Mouse (Mus musculus) heart, embryonic 11.5 days (tissue): ENCODE data around the gene Rgs11. TPM values are rescaled to one million over a fixed set of nuclear protein-coding genes. Genes with fewer than 3 reads are reported as not detected.

ENCODE experiments used
- ATAC-seq: fragments of 200-750 bp; cut with Nextera tagmentation; replicated peaks from 2 replicates; pipeline ENCODE4 v1.8.0; 2017; ENCODE audit warnings: moderate library complexity; ENCODE audit not compliant: insufficient number of reproducible peaks, low FRiP score, low TSS enrichment
- H3K27ac ChIP-seq: fragments of 300-500 bp; sonication (generic); 2 replicates; pipeline ENCODE4 v1.5.1; 2014; ENCODE audit warnings: mild to moderate bottlenecking, low read depth, low read length
- H3K27me3 ChIP-seq: fragments of 300-500 bp; sonication (generic); 2 replicates; pipeline ENCODE4 v1.6.1; 2014; ENCODE audit warnings: mild to moderate bottlenecking, low read length, mixed read lengths; ENCODE audit not compliant: control insufficient read depth, insufficient read depth
- H3K36me3 ChIP-seq: fragments of 300-500 bp; sonication (generic); 2 replicates; pipeline ENCODE4 v1.6.1; 2014; ENCODE audit warnings: mild to moderate bottlenecking, low read length, moderate library complexity, mixed read lengths; ENCODE audit not compliant: control insufficient read depth, insufficient read depth
- H3K4me1 ChIP-seq: fragments of 300-500 bp; sonication (generic); 2 replicates; pipeline ENCODE4 v1.6.1; 2014; ENCODE audit warnings: low read length; ENCODE audit not compliant: control insufficient read depth, insufficient read depth
- H3K4me2 ChIP-seq: fragments of 300-500 bp; sonication (generic); 2 replicates; pipeline ENCODE4 v1.6.1; 2014; ENCODE audit warnings: mild to moderate bottlenecking, moderate library complexity
- H3K4me3 ChIP-seq: fragments of 300-500 bp; sonication (generic); 2 replicates; pipeline ENCODE4 v1.5.1; 2014; ENCODE audit warnings: low read depth, low read length
- H3K9ac ChIP-seq: fragments of 300-500 bp; sonication (generic); 2 replicates; pipeline ENCODE4 v1.6.1; 2014; ENCODE audit warnings: mild to moderate bottlenecking, low read depth, low read length, moderate library complexity
- H3K9me3 ChIP-seq: fragments of 300-500 bp; sonication (generic); replicated peaks from 2 replicates; pipeline ENCODE4 v1.6.1; 2016; ENCODE audit warnings: low read length; ENCODE audit not compliant: control insufficient read depth
- WGBS: fragments of 180-500 bp; shearing (Covaris S2); extraction: QIAGEN DNeasy Blood & Tissue Kit; methylation state at CpG from one replicate; pipeline ENCODE4 v1.1.7; 2014; ENCODE audit not compliant: insufficient replicate concordance; 5-methylcytosine and 5-hydroxymethylcytosine counted together
- polyA plus RNA-seq: library from polyadenylated mRNA; unstranded; fragments of >200 nt; fragmentation: Nextera tagmentation; extraction: Ambion mirVana; gene quantifications from 2 replicates; pipeline ENCODE4 v1.2.1, GENCODE M21; 2014

Rgs11 gene
- polyA plus RNA-seq, 1 experiment from 2014 or later = 5.8 TPM

GRCm38 (mm10) chr17:26237667-26238066 is 34.9 kb downstream of the Rgs11 start:
- no peaks in the 10 kb centered on the region for H3K36me3 ChIP-seq
- no peak overlapping the region for H3K4me3 ChIP-seq
- no peaks in the 10 kb centered on the region for H3K9me3 ChIP-seq
- ATAC-seq = no peak
- no peak overlapping the region for H3K4me2 ChIP-seq
- H3K27ac ChIP-seq = no peak overlapping the region
- no peaks in the 10 kb centered on the region for H3K27me3 ChIP-seq
- peaks cover 9% of the 10 kb centered on the region; the same call in 1 of the 2 replicates for H3K4me1 ChIP-seq
- no peak overlapping the region for H3K9ac ChIP-seq
- WGBS = 76% methylated on average over 10 of the region's 10 CpGs

- WGBS = 61% methylated on average over 2 of the region's 2 CpGs
- no peak overlapping the region for H3K9ac ChIP-seq
- H3K4me2 ChIP-seq = no peak overlapping the region
- H3K36me3 ChIP-seq = no peaks in the 10 kb centered on the region
- H3K27ac ChIP-seq = no peak overlapping the region
- peaks cover 15% of the 10 kb centered on the region for H3K4me1 ChIP-seq
- no peak overlapping the region for H3K4me3 ChIP-seq
- no peak for ATAC-seq
- H3K9me3 ChIP-seq = no peaks in the 10 kb centered on the region
- no peaks in the 10 kb centered on the region for H3K27me3 ChIP-seq
These were observed 36.8 kb downstream of the Rgs11 start for GRCm38 (mm10) chr17:26239551-26239950.

DNA sequence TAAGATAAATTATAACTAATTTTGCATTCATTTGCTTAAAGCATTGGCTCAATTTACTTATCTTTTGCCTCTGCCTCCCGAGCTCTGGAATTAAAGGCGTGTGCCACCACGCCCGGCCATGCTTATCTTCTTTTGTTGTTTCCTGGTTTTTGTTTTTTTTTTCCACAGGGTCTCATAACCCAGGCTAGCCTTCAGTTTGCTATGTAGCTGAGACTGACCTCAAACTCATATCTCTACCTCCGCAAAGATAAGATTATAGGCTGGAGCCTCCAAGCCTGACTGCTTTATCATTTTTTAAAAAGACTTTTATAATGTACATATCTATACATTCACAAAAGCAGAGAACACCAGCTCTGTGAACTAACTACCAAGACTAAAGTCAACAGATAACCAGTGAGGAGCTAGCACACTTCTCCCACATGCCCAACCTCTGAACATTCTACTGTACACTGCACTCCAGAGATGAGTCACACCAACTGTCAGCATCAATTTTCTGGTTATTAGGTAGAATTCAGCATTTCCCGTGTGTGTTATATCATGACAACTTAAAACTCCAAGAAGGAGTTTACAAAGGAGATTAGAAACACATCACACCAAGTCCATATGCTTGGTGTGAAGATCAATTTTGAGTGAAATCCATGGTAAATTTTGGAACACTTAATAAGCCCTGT is 37.5 kb downstream of the Rgs11 start:
- Histone ChIP-seq H3K36me3 (no peaks in the 10 kb centered on the region), H3K27ac (no peak overlapping the region), H3K4me1 (peaks cover 15% of the 10 kb centered on the region), H3K27me3 (no peaks in the 10 kb centered on the region), H3K4me3 (no peak overlapping the region), H3K9ac (no peak overlapping the region), H3K9me3 (no peaks in the 10 kb centered on the region), H3K4me2 (no peak overlapping the region)
- WGBS = 43% methylated on average over 6 of the region's 6 CpGs
- no peak for ATAC-seq

- WGBS = 74% methylated on average over 6 of the region's 6 CpGs
- Histone ChIP-seq H3K4me1 (peaks cover 15% of the 10 kb centered on the region), H3K4me3 (no peak overlapping the region), H3K27ac (no peak overlapping the region), H3K27me3 (no peaks in the 10 kb centered on the region), H3K9me3 (no peaks in the 10 kb centered on the region), H3K9ac (no peak overlapping the region), H3K4me2 (no peak overlapping the region), H3K36me3 (no peaks in the 10 kb centered on the region)
- no peak for ATAC-seq
These were observed 38.2 kb downstream of the Rgs11 start for GRCm38 (mm10) chr17:26240990-26241389.

GRCm38 (mm10) chr17:26243471-26244100 is 40.8 kb downstream of the Rgs11 start:
- H3K27me3 ChIP-seq = no peaks in the 10 kb centered on the region
- peak; percentile 76 for ATAC-seq
- WGBS = under 1% methylated on average over 32 of the region's 32 CpGs

GRCm38 (mm10) chr17:26244101-26244841 is 41.5 kb downstream of the Rgs11 start, which contains the start of gene Fam234a:
Gene Fam234a (minus strand): TSS chr17:26244242.
- 6% methylated on average over 33 of the region's 33 CpGs for WGBS
- Histone ChIP-seq H3K9ac (peak within 1 kb of the TSS; percentile 79), H3K4me2 (peak within 1 kb of the TSS; percentile 91), H3K27ac (peak within 1 kb of the TSS; percentile 70), H3K27me3 (no peaks in the 10 kb centered on the region), H3K4me3 (peak within 1 kb of the TSS; percentile 68), H3K9me3 (no peaks in the 10 kb centered on the region), H3K4me1 (peaks cover 15% of the 10 kb centered on the region), H3K36me3 (no peaks in the 10 kb centered on the region)
- peak; percentile 98 for ATAC-seq

More at GRCm38 (mm10) chr17:26243471-26244100, 40.8 kb downstream of the Rgs11 start:
- H3K4me2 ChIP-seq = peak overlapping the region; percentile 91
- no peaks in the 10 kb centered on the region for H3K9me3 ChIP-seq
- peak overlapping the region; percentile 70 for H3K27ac ChIP-seq
- peak overlapping the region; percentile 68 for H3K4me3 ChIP-seq
- peaks cover 15% of the 10 kb centered on the region for H3K4me1 ChIP-seq
- no peaks in the 10 kb centered on the region for H3K36me3 ChIP-seq
- peak overlapping the region; percentile 79 for H3K9ac ChIP-seq

GRCm38 (mm10) chr17:26251886-26252538 is 49.3 kb downstream of the Rgs11 start:
- H3K36me3 ChIP-seq = 0 out of 2 replicates have a peak, but pooled peaks cover 2% of the 10 kb centered on the region
- H3K27me3 ChIP-seq = no peaks in the 10 kb centered on the region
- WGBS = 53% methylated on average over 4 of the region's 4 CpGs
- no peaks in the 10 kb centered on the region for H3K9me3 ChIP-seq
- H3K4me2 ChIP-seq = peak overlapping the region; percentile 89
- peak overlapping the region; percentile 80 for H3K4me3 ChIP-seq
- peak overlapping the region; percentile 93 for H3K9ac ChIP-seq
- H3K27ac ChIP-seq = peak overlapping the region; percentile 98
- peaks cover 6% of the 10 kb centered on the region for H3K4me1 ChIP-seq
- no peak for ATAC-seq

DNA sequence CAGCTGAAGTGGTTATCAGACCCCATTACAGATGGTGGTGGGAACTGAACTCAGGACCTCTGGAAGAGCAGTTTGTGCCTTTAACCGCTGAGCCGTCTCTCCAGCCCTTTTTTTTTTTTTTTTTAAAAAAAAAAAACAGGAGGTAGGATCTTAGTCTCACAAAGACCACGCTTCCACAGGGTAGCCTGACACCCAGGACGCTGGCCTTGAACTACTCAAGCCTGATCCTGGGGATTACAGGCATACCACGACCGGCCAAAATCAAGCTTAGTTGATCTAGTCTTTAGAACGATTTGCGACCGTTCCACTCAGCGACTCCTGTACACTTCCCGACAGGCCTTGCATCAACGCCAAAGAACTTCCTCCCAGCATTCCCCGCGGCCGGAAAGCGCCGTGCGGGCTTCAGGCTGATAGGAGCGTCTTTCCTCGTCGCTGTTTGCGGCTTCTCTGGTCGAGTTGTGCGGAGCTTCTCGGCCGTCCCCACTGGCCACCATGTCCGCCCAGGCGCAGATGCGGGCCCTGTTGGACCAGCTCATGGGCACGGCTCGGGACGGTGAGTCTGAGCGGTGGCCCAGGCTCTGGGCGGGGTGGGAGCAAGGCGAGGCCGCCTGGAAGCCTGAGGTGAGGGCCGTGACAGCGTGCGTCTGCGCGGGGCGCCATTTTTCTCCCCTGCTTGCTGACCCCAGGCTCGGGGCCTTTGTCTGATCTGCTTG is 49.9 kb downstream of the Rgs11 start, which contains the start of gene Luc7l:
TSS of gene Luc7l (plus strand) at position 358 of the 713 bp plus-strand sequence.
- under 1% methylated on average over 43 of the region's 43 CpGs for WGBS

More for the DNA sequence above, 49.9 kb downstream of the Rgs11 start, which contains the start of gene Luc7l:
- Histone ChIP-seq H3K4me1 (peaks cover 6% of the 10 kb centered on the region), H3K36me3 (0 out of 2 replicates have a peak, but pooled peaks cover 2% of the 10 kb centered on the region), H3K27me3 (no peaks in the 10 kb centered on the region), H3K9me3 (no peaks in the 10 kb centered on the region), H3K27ac (peak within 1 kb of the TSS; percentile 98), H3K4me2 (peak within 1 kb of the TSS; percentile 89), H3K4me3 (peak within 1 kb of the TSS; percentile 80), H3K9ac (peak within 1 kb of the TSS; percentile 93)
- ATAC-seq = peak; percentile 88
